7 mouse cellular contexts compared by ENCODE assay signal in genomic region chr5:108549489-108550206, GRCm38 (mm10). TPM values are rescaled to one million over a fixed set of nuclear protein-coding genes. Genes with fewer than 3 reads are reported as not detected.
DNase-seq lines count a peak whose midpoint lies in the region; TF ChIP-seq lines count a peak whose summit lies in the region.

Gene Cplx1 (minus strand): TSS chr5:108550024.

- peak within 1 kb of the TSS; percentile 58 for H3K4me3 ChIP-seq in hindbrain, embryonic 10.5 days

- no peak for TF ChIP-seq CTCF in brain, embryonic 14.5 days (IDR thresholded peaks at IDR 0.05; ENCODE audit: borderline replicate concordance, extremely low read depth, insufficient read depth, insufficient read length)

- H3K36me3 ChIP-seq in hindbrain, embryonic 10.5 days: no peaks in the 10 kb centered on the region

- WGBS in hindbrain, embryonic 10.5 days: 1% methylated on average over 56 of the region's 56 CpGs

- no peaks in the 10 kb centered on the region for H3K9me3 ChIP-seq in hindbrain, embryonic 10.5 days

- DNase-seq in NIH3T3 (ENCODE audit: low read depth): peak; percentile 79
- peak; percentile 79 for DNase-seq in brain, embryonic 14.5 days (ENCODE audit: low read depth)
- peak; percentile 2 for DNase-seq in fibroblast of lung, adult 2 months (ENCODE audit: low read depth)
- DNase-seq in hindbrain, embryonic 10.5 days (ENCODE audit: low spot score): peak; percentile 75
- peak; percentile 64 to 77 for DNase-seq in layer of hippocampus, postnatal 10 days (ENCODE audit: low spot score in 2 of 2)
- DNase-seq in lung, postnatal 10 days: peak; percentile 70
- peak; percentile 66 to 78 for DNase-seq in right cerebral cortex, adult 2 months (ENCODE audit: low spot score in 2 of 2)

- H3K4me1 ChIP-seq in hindbrain, embryonic 10.5 days (replicated peaks): peaks cover 15% of the 10 kb centered on the region

- peak within 1 kb of the TSS; percentile 36; the same call in 1 of the 2 replicates for H3K27ac ChIP-seq in hindbrain, embryonic 10.5 days

- TF ChIP-seq POLR2A in brain, embryonic 14.5 days (IDR thresholded peaks at IDR 0.05; ENCODE audit: borderline replicate concordance, extremely low read depth, insufficient read depth, insufficient read length, poor library complexity, severe bottlenecking): peak; percentile 47; the same call in 1 of the 2 replicates

- peaks cover 52% of the 10 kb centered on the region for H3K27me3 ChIP-seq in hindbrain, embryonic 10.5 days (ENCODE audit: insufficient read depth, poor library complexity, severe bottlenecking)

RNA-seq across cellular contexts. Expression of gene Cplx1, which starts in this region (rescaled TPM):
- polyA plus RNA-seq in brain, embryonic 14.5 days (2012; rRNA removed): 10.8 and 31.1 TPM in 2 replicates
- 6.9 and 11.2 TPM in 2 replicates for polyA plus RNA-seq in hindbrain, embryonic 10.5 days (2016; fragmentation: Nextera tagmentation; extraction: Ambion mirVana)
- total RNA-seq in layer of hippocampus, postnatal 10 days (2021): 100 to 1,000 TPM; 396 to 463 TPM

Comparison
In these comparisons a context has a peak if more than half of its experiments do, and no peak if none do; other contexts are left out.
1. Peak in every context shown above with its lines: DNase-seq, H3K4me3 ChIP-seq and H3K27ac ChIP-seq.
2. DNase-seq: peak in every context shown above with its lines; median percentile 79 in NIH3T3; 79 in brain, embryonic 14.5 days; 75 in hindbrain, embryonic 10.5 days; 72 in right cerebral cortex, adult 2 months; 70 in layer of hippocampus, postnatal 10 days; 70 in lung, postnatal 10 days; 2 in fibroblast of lung, adult 2 months.